Mouse (Mus musculus): ENCODE results near the gene Agpat1.

DNA sequence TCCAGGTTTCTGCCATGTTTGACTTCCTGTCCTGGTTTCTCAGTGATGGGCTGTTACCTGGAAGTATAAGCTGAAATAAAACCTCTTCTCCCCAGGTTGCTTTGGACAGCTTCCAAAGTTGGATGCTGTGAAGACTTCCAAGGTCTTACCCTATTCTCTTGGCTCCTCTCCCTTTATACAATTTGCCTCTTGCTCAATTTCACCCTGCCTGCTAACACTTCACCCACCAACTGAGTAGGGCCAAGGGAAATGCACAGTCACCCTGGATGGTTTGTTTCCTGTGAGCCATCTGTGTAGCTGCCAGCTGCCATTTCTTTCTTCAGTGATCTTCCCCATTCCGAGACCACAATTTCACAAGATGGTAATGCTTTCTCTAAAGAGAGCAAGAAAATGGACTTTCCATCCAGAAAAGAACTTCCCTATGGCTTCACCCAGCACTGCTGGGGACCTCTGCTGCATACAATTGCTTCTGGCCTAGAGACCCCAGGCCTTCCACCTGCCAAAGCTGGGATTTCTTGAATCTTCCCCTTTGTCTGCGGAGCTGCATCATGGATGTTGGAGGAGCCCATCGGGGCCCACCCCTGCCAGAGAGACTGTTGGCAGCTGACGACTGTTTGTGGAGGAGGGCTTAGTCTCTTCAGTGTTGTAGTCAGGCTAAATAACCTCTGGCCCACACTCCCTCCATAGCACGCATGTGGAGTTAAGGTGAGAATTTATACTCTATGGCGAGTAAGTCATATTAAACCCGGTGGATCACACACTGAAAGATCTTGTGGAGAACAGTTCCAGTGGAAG lies 35.6 kb downstream of the Agpat1 start:
- TF ChIP-seq POLR2A (IDR thresholded peaks at IDR 0.05; ENCODE audit: borderline replicate concordance, extremely low read depth, insufficient read depth, insufficient read length, poor library complexity, severe bottlenecking) (no peak), CTCF (IDR thresholded peaks at IDR 0.05; ENCODE audit: borderline replicate concordance, extremely low read depth, insufficient read depth, insufficient read length) (no peak)
